Mouse (Mus musculus): ENCODE measurements around the gene Crtap.
"Not testable (repeated sequence)": the region's sequence is repeated elsewhere in the genome, so short reads cannot be mapped to it uniquely, and the experiment has no call there.

The Crtap gene

GRCm38 (mm10) chr9:114399680-114400079, 9.2 kb upstream of the Crtap start:
- no peak for DNase-seq (ENCODE audit: extremely low read depth, low read depth, low spot score)

- no peak for DNase-seq (ENCODE audit: extremely low read depth, low read depth, low spot score)
Observed at GRCm38 (mm10) chr9:114395258-114395657, 4.8 kb upstream of the Crtap start.

DNA sequence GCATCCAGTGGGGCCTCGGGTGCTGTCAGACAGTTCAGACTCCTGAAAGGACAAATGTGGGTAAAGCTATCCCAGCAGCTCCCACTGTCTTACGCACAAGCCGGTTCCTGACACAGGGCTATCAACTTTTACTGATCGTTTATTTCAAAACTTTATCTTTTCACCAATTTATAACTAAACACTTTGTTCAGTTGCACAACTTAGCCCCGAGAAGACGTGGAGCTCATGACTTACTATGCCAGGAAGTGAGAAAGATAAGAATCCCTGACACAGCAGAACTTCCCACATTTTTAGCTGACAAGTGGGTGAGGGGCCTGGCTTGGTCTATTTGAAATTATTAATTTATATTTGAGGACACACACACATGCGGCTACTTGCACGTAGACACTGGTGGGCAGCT, 4.2 kb upstream of the Crtap start:
- no peak for DNase-seq (ENCODE audit: extremely low read depth, low read depth, low spot score)

DNA sequence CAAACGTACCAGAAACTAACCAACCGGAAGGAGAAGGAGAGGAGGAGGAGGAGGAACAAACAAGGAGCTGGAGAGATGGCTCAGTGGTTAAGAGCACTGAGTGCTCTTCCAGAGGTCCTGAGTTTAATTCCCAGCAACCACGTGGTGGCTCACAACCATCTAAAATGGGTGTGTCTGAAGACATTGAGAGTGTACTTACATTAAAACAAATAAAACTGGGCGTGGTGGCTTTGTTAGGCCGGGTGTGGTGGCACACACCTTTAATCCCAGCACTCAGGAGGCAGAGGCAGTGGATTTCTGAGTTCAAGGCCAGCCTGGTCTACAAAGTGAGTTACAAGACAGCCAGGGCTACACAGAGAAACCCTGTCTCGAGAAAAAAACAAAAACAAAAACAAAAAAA, 3.7 kb upstream of the Crtap start:
- not testable (repeated sequence) for DNase-seq (ENCODE audit: extremely low read depth, low read depth, low spot score)

- no peak for DNase-seq (ENCODE audit: extremely low read depth, low read depth, low spot score)
Observed at GRCm38 (mm10) chr9:114390749-114391075, 237 bp upstream of the Crtap start.

DNA sequence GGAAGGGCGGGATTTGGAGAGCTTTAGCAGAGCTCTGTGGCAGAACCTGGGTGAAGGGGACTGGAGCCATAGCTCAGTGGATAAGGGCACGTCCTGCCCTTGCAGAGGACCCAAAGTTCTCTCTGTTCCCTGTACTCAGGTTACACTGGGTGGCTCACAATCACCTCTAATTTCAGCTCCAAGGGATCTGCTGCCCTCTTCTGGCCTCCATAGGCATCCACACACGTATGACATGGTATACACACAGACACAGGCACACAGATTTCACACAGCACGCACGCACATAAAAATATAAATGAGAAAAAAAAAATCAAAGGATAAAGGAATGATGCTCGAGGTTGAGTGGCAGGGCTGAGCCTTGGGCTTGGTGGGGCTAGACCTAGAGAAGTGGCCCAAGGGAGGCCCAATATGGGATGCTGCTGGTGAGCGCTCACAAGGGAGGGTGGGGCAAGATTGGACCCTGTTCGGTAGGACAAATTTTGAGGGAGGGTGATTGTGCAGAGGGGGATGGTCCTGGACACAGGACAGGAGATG, 1.0 kb downstream of the Crtap start:
- no peak for DNase-seq (ENCODE audit: extremely low read depth, low read depth, low spot score)

DNA sequence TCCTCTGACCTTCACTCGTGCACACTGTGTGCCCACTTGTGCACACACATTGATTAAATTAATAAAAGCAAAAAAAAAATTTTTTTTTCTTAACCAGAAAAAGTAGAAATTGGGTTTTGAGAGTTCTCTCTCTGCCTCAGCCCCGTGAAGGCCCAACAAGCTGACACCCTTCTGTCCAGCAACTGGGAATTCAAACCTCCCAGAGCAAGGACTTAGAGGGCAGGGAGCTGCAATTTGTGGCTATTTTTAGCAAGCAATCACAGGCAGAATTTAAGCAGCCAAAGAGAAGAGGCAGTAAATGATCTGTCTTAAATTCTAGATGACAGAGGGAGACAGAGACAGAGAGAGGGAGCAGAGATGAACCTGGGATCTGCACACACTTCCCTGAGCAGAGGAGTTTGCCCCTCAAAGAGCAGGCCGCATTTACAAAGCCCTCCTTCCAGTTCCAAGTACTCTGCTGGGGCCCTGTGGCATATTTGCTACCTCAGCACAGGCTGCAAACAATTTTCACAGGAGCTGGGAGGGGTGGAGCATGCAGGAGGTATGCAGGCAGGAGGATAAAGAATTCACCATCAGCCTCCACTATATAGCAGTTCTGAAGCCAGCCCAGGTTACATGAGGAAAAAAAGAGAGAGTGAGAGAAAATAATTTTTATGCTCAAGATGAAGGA, 1.6 kb downstream of the Crtap start:
- no peak for DNase-seq (ENCODE audit: extremely low read depth, low read depth, low spot score)

DNA sequence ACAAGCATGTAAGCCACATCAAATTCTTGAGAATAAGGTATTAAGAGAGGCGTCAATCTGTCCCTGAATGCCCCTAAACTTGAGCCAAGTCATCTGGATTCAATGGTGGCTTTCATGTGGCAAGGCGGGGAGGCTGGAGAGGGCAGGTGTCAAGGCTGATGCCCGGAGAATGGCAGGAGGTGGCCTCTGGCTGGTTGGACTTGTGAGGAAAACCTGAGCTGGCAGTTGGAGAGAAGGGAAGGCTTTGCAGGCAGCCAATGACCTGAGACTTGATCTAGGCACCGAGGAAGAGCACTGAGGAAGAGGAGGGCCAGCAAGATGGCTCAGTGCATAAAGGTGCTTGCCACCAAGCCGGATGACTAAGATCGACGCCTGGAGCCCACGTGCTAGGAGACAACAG, 2.2 kb downstream of the Crtap start:
- no peak for DNase-seq (ENCODE audit: extremely low read depth, low read depth, low spot score)

- no peak for DNase-seq (ENCODE audit: extremely low read depth, low read depth, low spot score)
Observed at GRCm38 (mm10) chr9:114387086-114387485, 3.4 kb downstream of the Crtap start.

DNA sequence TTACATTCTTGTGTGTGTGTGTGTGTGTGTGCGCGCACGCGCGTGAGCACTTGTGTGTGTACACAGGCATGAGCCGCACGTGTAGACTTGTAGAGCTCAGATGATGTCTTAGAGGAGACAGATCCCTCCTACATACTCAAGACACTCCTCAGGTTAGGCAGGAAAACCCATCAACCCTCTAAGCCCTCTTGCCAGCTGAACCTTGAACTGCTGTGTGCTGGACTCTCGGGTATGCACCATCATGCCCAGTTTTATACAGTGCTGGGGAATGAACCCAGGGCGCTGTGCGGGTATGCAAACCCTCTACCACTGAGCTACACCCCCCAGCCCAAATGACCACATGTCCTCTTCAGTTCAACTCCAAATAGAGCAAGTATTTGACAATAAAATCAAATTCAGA, 5.3 kb downstream of the Crtap start:
- DNase-seq (ENCODE audit: extremely low read depth, low read depth, low spot score): no peak

DNA sequence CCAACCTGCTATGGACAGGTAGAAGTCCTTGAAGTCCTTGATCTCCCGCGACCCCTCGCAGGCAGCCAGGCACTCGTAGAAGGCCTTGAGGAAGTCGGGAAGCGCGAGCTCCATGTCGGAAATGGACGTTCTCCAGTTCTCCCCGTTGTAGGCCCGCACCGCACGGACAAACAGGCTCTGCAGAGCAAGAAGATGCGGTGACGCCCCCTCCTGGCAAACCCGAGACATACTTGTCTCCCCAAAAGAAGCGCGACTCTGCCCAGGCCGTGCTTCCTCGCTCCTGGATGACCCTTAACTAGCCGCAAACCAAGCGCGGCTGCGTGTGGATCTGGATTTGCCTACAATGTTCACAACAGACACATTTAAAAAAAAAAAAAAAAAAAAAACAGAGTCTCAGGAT, 5.8 kb downstream of the Crtap start:
- no peak for DNase-seq (ENCODE audit: extremely low read depth, low read depth, low spot score)

DNA sequence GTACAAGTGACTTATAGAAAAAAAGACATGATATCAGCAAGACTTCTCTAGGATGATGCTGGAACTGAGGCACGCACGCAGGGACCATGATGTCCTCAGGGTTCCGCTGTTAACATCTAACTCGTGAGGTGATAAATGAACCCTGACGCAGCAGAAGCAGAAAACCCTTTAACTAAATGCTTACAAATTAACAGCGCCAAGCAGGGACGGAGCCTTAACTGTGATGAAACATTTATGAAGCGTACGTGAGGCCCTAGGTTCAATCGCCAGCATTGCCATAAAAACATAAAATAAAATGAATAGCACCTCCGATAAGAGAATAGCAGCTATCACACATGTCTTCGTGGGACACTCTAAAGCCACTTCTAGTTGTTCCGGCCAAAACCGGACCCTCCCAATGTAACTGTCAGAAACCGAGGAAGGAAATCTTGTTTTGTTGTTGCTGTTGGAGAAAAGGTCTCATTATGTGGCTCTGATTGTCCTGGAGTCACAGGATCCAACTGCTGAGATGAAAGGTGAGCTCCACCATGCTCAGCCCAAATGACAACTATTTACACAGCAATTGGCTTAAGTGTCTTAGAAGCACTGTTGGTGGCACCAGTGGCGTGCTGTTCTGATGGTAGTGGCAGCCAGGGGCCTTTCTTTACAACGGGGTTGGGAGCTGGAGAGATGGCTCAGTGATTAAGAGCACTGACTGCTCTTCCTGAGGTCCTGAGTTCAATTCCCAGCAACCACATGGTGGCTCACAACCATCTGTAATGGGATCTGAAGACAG, 7.4 kb downstream of the Crtap start:
- DNase-seq (ENCODE audit: extremely low read depth, low read depth, low spot score): no peak

GRCm38 (mm10) chr9:114380881-114381733, 9.4 kb downstream of the Crtap start:
- no peak for DNase-seq (ENCODE audit: extremely low read depth, low read depth, low spot score)

GRCm38 (mm10) chr9:114379871-114380270, 10.6 kb downstream of the Crtap start:
- DNase-seq (ENCODE audit: extremely low read depth, low read depth, low spot score): no peak

DNA sequence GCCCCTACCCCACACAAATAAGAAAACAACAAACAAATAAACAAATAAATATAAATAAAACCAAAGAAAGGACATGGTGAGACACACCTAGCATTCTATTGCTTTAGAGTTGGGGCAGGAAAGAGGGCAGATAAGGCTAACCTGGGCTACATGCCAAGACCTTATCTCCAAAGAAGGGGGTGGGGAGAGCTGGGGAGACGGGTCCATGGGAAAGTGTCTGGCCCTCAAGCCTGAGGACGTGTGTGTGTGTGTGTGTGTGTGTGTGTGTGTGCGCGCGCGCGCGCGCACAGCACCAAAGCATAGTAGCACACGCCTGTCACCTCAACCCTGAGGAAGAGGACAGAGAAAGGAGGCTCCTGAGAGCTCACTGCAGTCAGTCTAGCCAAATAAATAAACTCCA, 13.3 kb downstream of the Crtap start:
- no peak for DNase-seq (ENCODE audit: extremely low read depth, low read depth, low spot score)

DNA sequence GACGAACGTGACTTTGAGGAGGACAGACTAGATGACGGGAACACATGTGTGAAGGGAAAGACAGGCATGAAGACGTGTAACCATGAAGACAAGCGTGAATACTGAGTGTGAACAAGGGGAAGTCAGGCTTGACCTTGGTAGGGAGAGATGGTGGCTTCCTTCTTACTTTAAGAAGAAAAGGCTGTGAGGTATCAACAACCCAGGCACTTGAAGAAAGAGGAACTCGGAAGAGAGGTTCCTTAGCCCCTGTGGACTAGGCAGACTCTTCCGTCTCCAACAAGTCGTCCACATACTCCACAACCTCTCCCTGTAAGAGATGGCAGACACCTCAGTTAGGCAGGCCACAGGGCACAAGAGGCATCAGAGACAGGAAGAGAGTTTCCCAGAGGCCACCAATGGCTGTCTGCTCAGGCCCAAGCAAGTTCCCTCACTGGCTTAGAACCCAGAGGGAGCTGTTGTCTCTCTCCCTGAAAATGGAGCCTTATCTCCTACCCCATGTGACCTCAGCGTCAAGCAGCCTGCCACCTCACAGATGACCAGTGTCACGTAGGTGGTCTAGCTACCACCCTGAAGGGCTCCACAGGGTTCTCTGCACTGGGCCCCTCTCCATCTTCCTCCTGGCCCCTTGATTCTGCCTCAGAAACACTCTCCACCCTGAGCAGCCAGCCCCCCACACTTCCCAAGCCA, 15.1 kb downstream of the Crtap start:
- DNase-seq (ENCODE audit: extremely low read depth, low read depth, low spot score): no peak

DNA sequence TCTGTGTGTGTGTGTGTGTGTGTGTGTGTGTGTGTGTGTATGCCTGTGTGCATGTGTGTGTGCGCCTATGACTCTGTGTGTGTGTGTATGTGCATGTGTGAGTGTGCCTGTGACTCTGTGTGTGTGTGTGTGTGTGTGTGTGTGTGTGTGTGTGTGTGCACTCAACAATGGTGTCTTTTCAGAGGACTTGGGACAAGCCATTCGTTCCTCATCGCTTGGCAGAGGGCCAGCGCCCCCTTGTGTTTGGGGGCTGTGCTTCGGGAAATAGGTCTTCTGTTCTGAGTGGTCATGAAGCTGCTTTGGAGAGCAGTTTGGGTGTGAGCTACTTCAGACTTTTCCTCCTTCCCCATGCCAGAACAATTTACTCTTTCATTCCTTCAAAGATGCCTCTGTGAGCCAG, 18.8 kb downstream of the Crtap start:
- DNase-seq (ENCODE audit: extremely low read depth, low read depth, low spot score): not testable (repeated sequence)

GRCm38 (mm10) chr9:114369389-114369788, 21.1 kb downstream of the Crtap start:
- DNase-seq (ENCODE audit: extremely low read depth, low read depth, low spot score): not testable (repeated sequence)

DNA sequence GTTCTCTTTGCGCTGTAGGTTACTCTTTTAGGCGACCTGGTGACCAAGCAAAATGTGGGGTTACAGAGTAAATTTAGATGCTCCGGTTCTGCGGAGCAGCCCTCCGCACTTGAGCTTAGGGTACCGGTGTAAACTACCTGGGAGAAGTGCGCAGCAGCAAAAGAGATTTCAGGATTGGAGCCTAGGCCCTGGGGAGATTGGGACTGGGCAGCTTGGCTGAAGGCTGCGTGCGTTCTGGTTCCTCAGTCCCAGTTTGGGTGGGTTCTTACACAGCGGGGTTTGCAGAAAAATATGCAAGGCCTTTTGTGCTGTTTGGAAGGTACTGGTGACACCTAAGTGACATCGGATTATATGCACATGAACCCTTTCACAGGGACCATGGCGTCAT, 22.0 kb downstream of the Crtap start:
- no peak for DNase-seq (ENCODE audit: extremely low read depth, low read depth, low spot score)

- DNase-seq (ENCODE audit: extremely low read depth, low read depth, low spot score): no peak
Observed at GRCm38 (mm10) chr9:114367783-114368470, 22.5 kb downstream of the Crtap start.

Measured in fat pad, adult 2 months (tissue).